Mouse (Mus musculus): Measurements from ENCODE around the gene Il12rb1.

GRCm38 (mm10) chr8:70850132-70850845, 42.0 kb downstream of the Il12rb1 start:
- no peak for TF ChIP-seq CTCF (IDR thresholded peaks at IDR 0.05)
- TF ChIP-seq POLR2A (IDR thresholded peaks at IDR 0.05; ENCODE audit: insufficient read depth, low read depth, low read length) = no peak
- no peak for TF ChIP-seq EP300 (IDR thresholded peaks at IDR 0.05; ENCODE audit: insufficient read depth, low read depth, low read length)
